Mouse (Mus musculus): Measurements from ENCODE around the gene Macf1. TPM values are rescaled to one million over a fixed set of nuclear protein-coding genes. Genes with fewer than 3 reads are reported as not detected.

Gene Macf1
- total RNA-seq, 2 experiments from 2014 or later, result 182 to 188 TPM

DNA sequence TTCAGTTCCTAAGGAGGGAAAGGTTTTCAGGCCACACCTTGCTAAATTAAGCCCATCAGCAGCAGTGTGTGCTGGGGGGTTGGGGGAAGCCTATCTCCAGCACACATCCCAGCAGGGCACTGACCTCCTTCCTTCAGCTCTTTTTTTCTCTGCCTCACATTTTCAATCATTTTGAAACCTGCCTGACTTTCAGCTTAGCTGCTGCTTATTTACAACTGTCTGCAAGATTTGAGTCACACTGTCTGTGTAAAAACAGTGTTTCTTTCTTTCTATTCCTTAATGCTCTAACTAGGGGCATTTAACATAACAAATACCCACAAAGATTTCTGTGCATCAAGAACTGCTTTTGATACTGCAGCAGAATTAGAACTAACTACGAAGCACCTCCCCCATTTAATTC, 289.9 kb downstream of the Macf1 start:
- no peak for ATAC-seq (replicated peaks; ENCODE audit: low FRiP score, poor library complexity, severe bottlenecking)

GRCm38 (mm10) chr4:123393004-123393403, 291.2 kb downstream of the Macf1 start:
- no peak for ATAC-seq (replicated peaks; ENCODE audit: low FRiP score, poor library complexity, severe bottlenecking)

- ATAC-seq (replicated peaks; ENCODE audit: low FRiP score, poor library complexity, severe bottlenecking), result 0 out of 2 replicates have a peak, but pooled peaks have one; percentile 49
These were observed 292.0 kb downstream of the Macf1 start for GRCm38 (mm10) chr4:123392187-123392586.

DNA sequence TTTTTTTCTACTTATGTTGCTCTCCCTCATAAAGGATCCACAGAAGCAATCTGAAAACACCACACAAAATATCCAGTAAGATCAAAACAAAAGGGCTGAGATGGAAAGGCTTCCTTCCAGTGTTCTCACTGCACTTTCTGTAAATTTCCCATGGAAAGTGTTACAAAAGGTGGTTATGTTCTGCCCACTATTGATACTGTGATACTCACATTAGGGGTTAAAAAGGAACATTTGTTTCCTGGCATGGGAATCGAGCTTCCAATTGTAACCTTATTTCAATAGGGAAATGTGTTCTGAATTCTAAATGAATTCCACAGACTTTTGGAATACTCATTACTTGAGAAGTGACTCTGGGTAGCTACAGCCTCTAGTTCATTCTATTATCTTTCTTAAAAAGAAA, 299.1 kb downstream of the Macf1 start:
- no peak for ATAC-seq (replicated peaks; ENCODE audit: low FRiP score, poor library complexity, severe bottlenecking)

- ATAC-seq (replicated peaks; ENCODE audit: low FRiP score, poor library complexity, severe bottlenecking), result no peak
These were observed 301.0 kb downstream of the Macf1 start for GRCm38 (mm10) chr4:123383173-123383572.

- ATAC-seq (replicated peaks; ENCODE audit: low FRiP score, poor library complexity, severe bottlenecking), result no peak
These were observed 302.1 kb downstream of the Macf1 start for GRCm38 (mm10) chr4:123382051-123382450.

GRCm38 (mm10) chr4:123381598-123381997, 302.6 kb downstream of the Macf1 start:
- no peak for ATAC-seq (replicated peaks; ENCODE audit: low FRiP score, poor library complexity, severe bottlenecking)

DNA sequence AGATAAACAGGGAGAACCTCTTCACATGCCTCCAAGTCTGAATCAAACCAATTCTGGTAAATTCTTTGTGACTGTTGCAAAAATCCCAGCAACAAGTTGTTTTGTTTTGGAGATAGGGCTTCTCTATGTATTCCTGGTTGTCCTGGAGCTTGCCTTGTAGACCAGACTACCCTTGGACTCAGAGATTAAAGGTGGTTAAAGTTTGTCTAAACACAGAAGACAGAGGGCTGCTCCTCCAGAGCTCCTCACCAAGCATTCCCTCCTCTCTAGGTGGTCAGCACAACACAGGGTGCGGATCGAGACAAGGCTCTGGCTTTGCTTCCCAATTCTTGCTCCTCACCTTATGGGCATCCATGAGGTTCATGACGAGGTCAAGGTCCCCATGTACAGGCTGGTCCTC, 308.1 kb downstream of the Macf1 start:
- no peak for ATAC-seq (replicated peaks; ENCODE audit: low FRiP score, poor library complexity, severe bottlenecking)

DNA sequence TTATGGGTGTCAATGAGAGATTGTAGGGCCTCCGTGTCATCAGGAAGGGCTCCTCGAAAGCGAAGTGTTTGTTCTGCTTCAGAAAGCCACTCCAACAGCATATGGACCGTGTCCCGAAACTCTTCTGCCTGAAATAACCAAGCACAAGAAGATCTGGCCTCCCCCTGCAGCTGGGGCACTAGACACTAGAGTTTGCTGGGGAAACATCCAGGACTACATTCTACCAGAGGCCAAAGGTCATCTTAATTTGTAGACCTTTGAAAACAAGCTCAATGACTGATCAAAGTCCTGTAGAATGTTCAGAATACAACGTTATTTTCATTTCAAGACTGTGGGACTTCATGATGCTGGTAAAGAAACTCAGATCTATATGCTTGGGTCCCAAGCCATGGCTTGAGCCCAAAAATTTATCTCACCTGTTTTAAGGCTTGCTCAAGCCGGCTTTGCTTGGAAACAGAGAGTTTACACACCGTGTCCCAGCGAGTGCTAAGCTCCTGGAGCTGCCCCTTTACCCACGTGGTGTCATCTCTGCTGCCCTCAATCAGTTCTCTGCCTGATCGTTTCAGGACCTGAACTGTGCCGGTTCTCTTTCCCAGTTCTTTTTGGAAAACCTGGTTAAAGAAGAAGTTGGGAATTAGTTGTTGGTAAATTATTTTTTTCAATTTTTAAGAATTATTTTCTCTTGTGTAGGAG, 309.7 kb downstream of the Macf1 start:
- no peak for ATAC-seq (replicated peaks; ENCODE audit: low FRiP score, poor library complexity, severe bottlenecking)

DNA sequence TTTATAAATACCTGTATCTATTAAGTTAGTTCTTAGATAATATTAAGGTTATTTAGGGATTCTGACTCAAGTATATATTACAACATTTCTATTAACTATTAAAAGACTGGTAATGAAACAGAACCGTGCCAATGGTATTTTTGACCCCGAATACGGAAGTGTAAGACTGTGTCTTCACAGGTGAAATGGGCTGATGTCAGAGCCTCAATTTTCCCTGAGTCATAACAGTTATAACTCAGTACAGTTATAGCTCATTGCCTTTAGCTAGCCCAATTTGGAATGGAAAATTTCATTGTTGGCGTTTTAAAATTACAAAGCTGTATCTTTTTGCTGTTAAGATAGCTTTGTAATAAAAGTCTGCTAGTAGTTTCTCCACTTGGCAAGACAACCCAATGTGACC, 320.6 kb downstream of the Macf1 start:
- ATAC-seq (replicated peaks; ENCODE audit: low FRiP score, poor library complexity, severe bottlenecking), result no peak

DNA sequence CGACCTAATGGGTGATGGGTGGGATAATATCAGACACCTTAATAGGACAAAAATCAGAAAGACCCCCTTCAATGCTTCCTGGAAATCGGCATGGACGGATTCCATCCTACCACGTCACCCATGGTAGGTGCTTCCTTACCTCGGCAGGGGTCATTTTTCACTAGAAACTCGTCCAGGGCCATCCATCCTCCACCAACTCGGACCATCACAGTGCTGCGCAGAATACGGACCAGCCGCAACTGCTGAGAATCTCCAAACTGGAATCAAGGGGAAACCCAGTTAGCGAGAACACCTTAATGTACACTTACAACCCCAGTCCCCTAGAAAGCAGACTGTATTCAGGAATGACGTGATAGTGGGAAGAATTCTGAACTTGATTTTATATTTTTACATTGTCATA, 323.4 kb downstream of the Macf1 start:
- no peak for ATAC-seq (replicated peaks; ENCODE audit: low FRiP score, poor library complexity, severe bottlenecking)

- ATAC-seq (replicated peaks; ENCODE audit: low FRiP score, poor library complexity, severe bottlenecking), result no peak
These were observed 325.5 kb downstream of the Macf1 start for GRCm38 (mm10) chr4:123358613-123359012.

DNA sequence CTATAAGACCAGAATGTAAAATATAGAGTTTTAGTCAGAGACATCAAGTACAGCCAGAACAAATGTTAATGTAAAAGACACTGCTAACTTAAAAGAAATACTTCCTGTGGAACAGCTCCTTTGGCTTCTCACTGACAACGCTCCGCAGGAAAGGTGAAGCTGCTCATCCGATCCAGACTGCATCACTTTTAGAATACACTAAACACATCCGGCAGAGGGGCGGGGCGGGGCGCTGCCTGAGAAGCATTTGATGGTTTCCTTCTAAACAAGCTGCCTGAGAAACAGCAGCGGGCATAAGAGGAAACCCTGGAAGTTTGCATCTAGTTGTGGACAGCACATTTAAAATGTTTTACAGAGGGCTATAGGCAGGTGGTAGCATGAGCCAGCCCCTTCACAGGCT, 328.2 kb downstream of the Macf1 start:
- no peak for ATAC-seq (replicated peaks; ENCODE audit: low FRiP score, poor library complexity, severe bottlenecking)

GRCm38 (mm10) chr4:123353271-123353877, 330.8 kb downstream of the Macf1 start:
- no peak for ATAC-seq (replicated peaks; ENCODE audit: low FRiP score, poor library complexity, severe bottlenecking)

- ATAC-seq (replicated peaks; ENCODE audit: low FRiP score, poor library complexity, severe bottlenecking), result no peak
These were observed 340.7 kb downstream of the Macf1 start for GRCm38 (mm10) chr4:123343471-123343789.

- 0 out of 2 replicates have a peak, but pooled peaks have one; percentile 41 for ATAC-seq (replicated peaks; ENCODE audit: low FRiP score, poor library complexity, severe bottlenecking)
These were observed 341.3 kb downstream of the Macf1 start, which contains the start of gene Bmp8a for GRCm38 (mm10) chr4:123342642-123343470. Gene Bmp8a (minus strand): TSS chr4:123343252.

- ATAC-seq (replicated peaks; ENCODE audit: low FRiP score, poor library complexity, severe bottlenecking), result no peak
These were observed 342.0 kb downstream of the Macf1 start for GRCm38 (mm10) chr4:123342091-123342641.

DNA sequence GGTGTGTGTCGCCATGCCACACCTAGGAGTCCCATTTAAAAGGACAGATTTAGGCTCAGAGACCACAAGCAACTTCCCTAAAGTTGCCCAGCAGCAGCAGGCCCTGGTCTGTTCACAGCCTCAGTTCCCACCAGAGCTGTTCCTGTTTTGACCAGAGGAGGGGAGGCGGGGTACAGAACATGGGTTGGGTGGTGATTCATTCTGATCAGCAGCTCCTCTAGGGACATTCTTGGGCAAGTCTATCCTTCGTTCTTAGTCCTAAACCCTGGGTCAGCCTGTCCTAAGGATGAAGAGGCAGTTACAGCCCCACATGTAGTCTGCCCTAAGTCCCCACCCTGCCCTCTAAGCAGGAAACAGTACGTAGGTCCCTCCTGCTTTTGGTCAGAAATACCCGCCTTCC, 343.9 kb downstream of the Macf1 start:
- ATAC-seq (replicated peaks; ENCODE audit: low FRiP score, poor library complexity, severe bottlenecking), result no peak

DNA sequence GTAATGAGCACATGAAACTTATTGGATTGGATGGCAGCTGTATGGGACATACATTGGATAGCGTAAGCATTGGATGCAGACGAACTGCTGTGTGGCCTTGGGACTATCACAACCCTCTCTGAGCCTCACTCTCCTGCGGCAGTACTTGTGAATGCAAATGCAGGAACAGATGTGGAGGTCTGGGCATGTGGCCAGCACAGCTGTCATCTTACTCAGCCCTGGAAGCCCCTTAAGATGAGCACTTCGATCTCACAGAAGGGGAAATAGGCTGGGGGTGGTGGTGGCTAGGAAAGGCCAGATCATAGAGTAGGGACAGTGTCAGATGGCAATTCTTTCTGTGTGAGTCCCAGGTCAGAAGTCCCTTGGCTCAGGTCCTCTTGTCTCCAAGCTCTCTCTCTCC, 346.5 kb downstream of the Macf1 start:
- no peak for ATAC-seq (replicated peaks; ENCODE audit: low FRiP score, poor library complexity, severe bottlenecking)

- ATAC-seq (replicated peaks; ENCODE audit: low FRiP score, poor library complexity, severe bottlenecking), result no peak
These were observed 348.2 kb downstream of the Macf1 start for GRCm38 (mm10) chr4:123335796-123336585.
